Mouse (Mus musculus): ENCODE results near the gene Kif5c.

Kif5c gene

DNA sequence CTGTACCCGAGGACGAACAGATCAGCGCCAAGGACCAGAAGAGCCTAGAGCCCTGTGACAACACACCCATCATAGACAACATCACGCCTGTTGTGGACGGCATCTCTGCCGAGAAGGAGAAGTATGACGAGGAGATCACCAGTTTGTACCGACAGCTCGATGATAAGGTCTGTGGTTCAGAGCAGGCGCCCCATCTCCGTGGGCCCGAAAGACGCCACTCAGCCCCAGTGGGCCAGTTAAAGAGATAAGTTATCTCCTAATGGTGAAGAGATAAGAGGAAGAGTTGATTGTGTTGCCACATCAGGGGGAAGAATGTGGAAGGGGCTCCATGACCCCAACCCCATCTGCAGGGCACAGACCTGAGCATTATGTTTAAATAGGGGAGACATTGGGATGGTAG is 103.9 kb downstream of the Kif5c start:
- DNase-seq: no peak

DNA sequence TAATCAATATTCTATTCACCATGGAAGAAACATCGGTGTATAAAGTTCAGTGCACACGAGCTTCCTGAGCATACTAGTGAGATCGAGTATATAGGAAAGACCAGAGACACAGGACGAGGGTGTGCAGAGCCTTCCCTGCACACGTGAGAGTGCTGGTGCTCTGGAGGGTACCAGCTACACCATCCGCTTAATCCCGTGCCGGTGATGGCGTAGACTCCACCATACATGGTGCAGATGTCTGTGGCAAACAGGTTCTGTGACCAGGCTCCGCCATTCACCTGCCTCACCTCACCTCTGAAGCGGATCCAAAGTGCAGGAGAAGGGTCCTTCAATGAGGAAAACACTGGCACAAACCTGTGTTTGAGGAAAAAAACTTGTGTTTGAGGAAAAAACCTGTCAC is 107.6 kb downstream of the Kif5c start:
- no peak for DNase-seq

DNA sequence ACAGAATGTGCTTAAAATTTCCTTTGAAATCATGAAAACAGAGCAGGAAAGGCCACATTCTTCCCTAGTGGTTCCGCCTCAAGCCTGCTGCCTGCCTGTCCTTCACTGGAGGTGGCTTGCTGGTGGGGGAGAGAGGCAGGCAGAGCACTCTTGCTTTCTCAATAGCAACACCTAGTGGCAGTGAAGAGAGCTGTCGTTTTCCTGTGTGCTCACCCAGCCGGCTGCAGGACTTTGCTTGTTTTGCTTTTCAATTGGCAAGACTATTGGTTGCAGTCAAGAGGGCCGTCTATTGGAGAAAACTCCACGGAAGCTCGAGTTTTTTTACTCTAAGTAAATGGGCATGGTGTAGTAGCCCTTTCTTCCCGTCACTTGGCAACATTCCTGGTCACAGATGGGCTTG is 108.1 kb downstream of the Kif5c start:
- peak; percentile 68 for DNase-seq

DNA sequence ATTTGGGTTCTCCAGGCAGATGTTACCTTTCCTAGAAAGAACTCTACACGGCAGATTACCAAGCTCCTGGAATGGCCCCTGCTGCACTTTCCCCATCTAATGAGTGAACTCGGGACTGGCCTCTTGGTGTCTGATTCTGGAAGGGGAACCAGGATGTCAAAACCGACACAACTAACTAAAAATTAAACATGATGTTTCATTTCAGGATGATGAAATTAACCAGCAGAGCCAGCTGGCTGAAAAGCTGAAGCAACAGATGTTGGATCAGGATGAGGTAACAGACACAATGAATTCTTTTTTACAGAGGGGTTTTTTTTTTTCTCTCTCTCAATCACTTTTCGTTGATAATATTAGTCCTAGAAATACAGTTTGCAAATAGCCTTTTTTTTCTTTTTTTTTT is 108.6 kb downstream of the Kif5c start:
- no peak for DNase-seq

DNA sequence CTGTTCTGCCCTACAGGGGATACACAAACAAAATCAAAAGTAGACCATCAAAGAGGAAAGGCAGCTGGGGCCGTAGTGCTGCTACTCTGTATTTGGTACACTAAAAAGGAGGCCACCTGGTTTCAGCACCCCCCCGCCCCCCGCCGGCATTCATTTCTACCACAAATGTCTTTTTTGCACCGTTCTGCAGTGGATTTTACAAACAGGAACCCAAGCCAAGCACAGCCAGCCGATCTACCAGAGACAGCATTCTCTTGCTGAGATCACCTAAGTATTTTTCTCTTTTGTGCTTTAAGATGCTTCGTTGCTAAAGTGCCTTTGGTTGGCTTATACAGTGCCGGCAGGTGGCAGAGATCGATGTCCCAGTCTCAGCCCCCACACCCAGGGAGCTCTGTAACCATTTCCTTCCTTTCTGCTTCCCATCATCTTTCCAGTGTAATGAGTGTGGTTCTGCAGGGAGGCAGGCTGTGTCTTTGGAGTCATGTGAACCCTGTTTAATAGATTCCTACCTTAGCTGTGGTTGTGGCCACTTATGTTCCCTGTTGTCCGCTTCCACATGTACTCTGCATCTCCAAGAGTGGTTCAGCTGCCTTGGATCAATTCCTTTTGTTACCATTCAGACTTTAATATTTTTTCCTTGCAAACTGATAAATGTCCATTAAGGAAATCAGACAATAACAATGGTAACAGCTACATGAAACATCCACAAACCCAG is 110.0 kb downstream of the Kif5c start:
- no peak for DNase-seq

DNA sequence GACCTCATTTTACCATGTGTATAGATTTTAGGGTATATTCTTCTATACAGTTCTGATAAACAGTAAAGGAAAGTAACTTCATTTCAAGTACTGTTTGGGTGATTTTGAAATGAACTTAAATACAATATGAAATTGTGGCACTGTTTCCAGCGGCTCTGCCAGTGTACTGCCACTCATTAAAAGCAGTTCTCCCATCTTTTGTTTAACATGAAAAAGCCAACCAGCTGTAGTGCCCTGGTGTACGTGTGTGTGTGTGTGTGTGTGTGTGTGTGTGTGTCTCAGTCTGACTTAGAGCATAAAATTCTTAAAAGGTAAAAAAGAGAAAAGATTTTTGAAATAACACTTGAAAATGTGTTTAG is 110.5 kb downstream of the Kif5c start:
- no peak for DNase-seq

DNA sequence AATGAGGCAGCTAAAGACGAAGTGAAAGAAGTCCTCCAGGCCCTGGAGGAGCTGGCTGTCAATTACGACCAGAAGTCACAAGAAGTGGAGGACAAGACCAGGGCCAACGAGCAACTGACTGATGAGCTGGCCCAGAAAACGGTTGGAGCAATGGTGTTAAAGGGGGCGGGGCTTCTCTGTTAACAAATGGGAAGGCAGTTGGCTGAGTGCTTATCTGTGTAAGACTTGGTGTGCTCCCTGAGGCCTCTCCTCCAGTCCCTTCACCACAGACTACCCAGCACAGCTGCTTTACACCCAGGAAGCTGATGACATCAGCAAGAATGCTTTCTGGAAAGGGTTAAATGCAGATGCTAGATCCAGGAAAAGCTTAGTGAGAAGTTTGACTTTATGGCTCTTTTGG is 111.1 kb downstream of the Kif5c start:
- DNase-seq: no peak

DNA sequence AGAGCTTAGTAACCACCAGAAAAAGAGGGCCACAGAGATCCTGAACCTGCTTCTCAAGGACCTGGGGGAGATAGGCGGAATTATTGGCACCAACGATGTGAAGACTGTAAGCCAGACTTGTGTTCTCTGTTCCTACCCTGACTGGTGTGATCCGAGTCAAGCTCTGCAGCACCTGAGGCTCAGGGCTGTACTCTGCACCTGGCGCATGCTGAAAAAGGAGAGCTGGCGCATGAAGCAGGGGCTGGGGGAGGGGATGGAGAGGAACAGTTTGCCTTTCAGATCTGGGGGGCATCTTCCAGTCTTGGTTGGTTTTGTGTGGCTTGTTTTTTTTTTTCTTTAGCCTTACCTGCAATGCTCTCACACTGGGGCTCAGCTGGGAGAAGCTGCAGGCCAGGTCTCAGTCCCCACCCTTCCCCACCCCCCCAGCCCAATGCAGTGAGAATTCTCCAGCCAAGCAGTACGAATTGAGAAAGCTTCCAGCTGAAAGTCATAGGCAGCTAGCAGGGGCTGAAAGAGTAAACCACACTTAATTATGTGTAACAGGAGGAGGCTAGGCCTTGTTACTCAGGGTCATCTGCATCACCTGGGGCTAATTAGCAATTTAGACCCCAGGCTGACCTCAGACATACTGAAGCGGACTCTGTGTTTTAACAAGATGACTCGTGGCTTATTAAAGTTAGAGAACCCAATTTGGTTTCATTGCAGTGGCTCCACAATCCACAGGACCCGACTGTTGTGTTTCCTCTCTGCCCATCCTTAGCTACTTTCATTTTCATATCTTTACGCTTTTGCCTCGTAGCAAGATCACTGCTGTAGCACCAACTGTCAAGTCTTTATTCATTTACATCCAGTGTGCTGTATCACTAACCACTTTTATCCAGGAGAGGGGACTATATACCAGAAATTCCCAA is 113.9 kb downstream of the Kif5c start:
- DNase-seq: no peak

DNA sequence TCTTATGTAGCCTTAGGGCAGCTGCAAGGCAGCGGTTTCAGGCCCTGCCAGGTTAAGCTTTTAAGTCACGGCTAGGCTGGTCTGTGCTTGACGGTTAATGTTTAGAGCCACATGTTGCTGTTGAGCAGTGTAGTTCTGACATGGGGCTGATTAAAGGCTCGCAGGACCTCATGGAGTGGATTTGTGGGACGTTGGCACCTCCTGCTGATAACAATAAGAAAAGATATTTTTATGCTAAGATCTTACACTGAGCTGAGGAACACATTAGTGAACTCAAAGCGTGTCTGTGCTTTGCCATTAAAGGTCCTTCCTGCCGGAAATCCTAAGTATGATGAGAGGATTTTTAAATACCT is 114.5 kb downstream of the Kif5c start:
- no peak for DNase-seq

DNA sequence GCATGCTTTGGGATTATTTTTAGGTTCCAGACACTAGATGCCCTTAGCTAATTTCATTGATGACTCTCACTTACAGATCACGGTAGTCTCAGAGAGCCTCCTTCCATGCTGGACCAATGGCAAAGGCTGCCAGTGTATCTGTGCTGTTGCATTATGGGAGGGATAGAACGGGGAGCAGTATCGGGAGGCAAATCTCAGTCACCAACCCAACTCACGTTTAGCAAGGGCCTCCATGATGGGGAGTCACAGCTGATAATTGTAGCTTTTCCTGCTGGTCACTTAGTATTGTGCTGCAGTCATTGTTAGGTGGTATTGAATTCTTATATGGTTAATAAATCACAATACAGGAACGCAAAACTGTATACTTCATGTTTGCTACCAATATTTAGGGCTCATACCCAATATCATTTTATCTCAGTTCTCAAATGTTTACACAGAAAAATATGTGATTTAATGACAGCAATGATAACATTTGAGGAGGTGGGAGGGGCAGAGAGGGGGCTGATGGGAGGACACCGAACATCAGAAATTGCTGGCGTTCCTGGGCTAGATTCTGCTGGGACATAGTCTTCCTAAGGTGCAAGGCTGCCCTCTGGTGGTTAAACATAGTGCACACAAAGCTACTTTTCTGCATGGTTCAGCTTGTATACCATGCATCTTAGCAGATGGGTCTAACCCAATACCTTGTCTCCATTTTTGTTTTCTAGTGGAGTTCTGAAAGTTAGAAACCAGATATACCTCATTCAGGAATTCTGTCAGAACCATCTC is 115.1 kb downstream of the Kif5c start:
- peak; percentile 54 for DNase-seq

DNA sequence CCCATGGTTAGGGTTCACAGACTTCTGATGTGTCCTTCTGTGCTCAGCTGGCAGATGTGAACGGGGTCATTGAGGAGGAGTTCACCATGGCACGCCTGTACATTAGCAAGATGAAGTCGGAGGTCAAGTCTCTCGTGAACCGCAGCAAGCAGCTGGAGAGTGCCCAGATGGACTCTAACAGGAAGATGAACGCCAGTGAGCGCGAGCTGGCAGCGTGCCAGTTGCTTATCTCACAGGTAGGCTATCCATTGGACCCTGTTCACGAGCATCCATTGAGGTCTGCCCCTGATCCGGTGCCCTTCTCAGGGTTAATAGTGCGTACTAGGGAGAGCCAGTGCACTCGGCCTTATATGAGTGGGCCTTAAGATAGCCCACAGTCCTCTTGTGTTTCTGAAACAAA is 116.3 kb downstream of the Kif5c start:
- DNase-seq: no peak

DNA sequence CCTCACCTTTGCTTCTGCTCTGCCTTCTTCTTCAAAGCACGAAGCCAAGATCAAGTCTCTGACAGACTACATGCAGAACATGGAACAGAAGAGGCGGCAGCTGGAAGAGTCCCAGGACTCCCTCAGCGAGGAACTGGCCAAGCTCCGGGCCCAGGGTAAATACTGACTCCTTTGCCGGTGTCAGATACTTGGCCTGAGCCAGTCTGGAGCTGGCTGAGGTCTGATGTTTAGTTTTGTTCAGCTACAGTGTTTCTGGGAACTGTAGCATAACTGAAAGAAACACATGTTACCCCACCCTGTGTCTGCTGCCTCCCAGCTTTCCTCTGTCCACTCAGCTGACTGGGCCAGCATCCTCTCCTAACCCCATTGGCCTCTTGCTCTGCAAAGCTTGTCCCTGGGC is 119.9 kb downstream of the Kif5c start:
- DNase-seq: no peak

DNA sequence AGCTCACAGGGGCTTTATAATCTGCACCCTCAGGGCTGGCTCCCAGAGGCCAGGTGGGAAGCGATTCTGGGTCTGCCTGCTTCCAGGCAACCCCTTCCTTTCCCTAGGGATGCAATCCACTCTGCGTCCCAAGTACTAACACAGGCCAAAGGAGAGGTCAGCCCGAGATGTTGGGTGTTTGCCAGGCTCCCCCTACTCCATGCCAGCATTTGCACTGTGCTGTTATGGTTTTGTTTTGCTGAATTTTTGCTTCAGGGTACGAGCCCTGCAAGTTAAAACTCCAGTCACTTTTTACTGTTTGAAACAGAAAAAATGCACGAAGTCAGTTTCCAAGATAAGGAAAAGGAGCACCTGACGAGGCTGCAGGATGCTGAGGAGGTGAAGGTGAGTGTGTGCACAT is 121.9 kb downstream of the Kif5c start:
- DNase-seq: no peak

DNA sequence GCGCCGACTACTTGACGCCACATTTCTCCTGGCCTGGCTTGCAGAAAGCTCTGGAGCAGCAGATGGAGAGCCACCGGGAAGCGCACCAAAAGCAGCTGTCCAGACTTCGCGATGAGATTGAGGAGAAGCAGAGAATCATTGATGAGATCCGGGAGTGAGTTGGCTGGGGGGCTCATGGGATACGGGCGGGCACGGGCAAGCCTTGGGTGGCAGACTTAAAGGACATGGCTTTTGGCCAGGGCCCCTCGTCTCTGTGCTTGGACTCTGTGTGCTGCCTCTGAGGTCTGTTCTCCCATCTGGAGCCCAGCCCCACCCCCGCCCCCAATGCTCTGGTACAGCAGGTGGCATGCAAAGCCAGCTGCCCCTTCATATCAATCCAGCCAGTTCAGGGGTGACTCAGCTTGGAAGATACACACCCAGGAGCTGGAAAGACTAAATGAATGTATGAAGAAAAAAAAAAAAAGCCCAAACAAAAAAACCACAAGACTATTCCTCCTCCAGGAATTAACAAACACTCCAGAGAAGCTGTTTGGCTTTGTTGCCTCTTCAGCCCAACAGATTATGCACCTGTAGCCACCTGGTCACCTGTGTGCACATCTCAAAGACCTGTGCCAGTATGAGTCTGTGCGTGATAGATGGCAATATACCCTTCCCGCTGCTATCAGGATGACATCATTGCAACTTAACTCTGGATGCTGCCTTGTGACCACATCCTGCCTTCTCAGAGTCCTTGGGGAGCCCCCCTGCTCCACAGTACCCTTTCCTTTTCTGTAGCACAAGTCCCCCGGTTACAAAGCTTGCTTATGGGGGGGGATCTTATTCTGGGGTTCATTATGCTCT is 123.0 kb downstream of the Kif5c start:
- DNase-seq: peak; percentile 73

DNA sequence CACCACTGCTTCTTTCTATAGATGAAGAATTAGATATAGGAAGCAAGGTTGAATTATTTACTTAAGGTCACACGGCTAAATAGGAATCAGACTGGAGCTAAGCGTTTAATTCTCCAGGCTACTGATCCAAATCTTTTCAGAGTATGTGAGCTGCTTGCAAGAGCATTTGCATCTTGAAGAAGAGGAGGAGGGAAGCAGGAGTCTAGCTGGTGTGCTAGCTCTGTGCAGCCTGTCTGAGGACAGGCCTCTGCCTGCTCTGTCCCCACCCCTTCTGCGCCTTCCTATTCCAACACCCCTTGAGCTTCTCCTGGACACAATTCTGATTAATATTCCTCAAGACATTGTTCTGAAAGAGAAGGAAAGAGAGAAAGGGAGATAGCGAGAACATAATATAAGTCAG is 123.8 kb downstream of the Kif5c start:
- no peak for DNase-seq

DNA sequence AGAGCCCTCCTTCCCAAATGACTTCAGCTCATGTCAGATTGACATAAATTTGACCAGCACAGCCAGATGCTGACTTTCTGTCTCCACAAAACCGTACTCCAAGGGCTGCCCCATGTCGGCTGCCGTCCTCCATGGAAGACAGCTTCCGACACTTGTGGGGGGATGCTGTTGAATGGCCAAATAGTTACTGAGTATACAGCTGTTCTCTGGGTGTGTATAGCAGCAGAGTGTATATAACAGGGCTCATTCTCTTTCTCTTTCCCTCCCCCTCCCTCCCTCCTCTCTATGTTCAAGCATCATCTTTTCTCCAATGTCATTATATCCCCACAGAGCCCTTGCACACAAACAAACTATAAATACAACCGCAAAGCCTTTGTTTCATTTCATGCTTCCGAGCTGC is 124.7 kb downstream of the Kif5c start:
- DNase-seq: no peak

DNA sequence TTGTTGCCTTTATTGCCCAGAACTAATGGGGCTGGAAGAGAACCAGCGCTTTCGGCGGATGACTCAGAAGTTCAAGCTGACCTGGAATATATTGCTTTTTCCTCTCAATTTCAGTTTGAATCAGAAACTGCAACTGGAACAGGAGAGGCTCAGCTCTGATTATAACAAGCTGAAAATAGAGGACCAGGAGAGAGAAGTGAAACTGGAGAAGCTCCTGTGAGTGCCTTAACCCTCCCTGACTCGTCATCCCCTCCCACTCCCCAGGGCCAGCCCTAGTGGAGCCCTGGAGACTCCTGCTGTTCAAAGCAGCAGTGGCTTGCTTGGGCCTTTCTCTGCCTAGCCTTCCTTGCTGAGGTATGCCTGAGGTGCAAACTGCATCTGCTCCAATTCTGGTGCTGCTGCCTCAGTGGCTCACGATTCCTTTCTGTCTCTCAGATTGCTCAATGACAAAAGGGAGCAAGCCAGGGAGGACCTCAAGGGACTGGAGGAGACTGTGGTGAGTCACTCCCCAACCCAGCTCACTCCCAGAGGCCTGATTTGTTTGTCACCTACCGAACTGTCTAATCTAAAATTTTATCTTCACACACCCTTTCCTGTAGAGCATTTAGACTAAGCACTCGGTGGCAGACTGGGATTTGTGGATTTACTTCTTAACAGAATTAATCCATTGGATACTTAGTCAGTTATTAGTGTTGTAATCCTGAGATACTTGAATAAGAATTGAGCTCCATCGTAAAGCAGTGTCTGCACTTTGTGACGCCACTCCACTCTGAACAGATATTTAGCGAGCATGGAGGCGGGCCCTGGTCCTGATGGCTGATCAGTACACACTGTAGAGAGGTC is 125.4 kb downstream of the Kif5c start:
- DNase-seq: no peak

DNA sequence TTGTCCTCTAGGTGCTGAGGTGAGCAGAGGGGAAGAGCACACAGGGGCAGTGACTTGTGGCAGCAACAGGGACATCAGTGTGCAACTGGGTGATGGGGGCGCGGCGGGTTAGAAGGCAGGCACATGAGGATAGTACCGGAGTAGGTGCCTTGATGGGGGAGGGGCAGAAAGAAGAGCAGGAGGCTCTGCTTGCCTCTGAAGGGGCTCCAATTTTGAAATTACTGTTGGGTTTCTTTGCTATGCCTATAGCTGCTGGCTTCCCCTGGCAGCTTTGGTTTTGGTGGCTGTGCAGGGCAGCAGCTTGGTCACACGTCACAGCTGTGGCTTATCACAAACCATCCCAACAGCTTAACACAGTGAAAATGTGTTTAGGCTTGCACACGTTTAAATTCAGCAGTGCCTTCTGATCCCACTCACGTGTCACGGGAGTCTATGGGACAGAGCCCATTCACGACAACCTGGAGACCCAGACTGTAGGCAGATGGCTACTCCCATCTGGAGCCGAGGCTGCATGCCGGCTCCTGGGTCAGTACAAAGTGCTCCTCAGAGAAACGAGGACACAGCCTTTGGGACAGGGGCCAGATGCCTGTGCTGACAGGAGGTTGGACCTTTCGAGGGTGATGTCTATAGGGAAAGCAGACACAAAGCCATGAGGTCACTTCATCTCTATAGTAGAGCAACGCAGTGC is 126.1 kb downstream of the Kif5c start:
- DNase-seq: no peak

DNA sequence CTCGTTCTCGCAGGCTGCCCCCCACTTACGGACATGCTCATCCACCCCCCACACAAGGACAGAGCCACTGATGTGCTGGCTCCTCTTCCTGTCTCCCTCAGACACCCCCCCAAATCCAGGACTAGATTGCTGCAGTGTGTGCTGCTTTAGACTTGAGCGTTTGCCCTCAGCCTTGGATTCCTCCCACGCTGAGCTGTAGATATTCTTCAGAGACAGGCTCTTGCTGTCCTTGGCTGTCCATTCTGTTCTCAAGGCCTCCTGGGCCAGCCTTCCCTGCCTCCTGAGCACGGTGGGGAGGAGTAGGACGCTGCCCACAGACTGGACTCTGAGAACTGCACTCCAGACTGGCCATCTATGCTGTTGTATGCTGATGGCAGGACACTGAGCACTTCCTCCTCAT is 127.8 kb downstream of the Kif5c start:
- no peak for DNase-seq

DNA sequence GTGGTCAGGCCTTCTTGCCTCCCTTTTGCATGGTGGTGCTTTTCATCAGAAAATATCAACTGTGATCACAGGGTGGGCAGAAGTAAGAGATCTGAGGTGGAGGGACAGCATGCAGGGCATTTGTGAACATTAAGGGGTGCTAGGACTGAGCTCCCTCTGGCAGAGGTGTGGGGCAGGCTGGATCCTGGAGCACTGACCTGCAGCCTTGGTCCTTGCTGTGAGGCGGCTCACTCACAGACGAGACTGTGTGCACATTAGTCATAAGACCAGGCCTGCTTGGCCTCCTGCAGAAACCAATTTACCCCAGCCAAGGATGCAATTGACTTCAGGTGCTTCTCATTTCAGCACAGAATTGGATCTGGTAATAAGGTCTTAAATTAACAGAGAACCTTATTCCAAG is 128.6 kb downstream of the Kif5c start:
- DNase-seq: no peak

DNA sequence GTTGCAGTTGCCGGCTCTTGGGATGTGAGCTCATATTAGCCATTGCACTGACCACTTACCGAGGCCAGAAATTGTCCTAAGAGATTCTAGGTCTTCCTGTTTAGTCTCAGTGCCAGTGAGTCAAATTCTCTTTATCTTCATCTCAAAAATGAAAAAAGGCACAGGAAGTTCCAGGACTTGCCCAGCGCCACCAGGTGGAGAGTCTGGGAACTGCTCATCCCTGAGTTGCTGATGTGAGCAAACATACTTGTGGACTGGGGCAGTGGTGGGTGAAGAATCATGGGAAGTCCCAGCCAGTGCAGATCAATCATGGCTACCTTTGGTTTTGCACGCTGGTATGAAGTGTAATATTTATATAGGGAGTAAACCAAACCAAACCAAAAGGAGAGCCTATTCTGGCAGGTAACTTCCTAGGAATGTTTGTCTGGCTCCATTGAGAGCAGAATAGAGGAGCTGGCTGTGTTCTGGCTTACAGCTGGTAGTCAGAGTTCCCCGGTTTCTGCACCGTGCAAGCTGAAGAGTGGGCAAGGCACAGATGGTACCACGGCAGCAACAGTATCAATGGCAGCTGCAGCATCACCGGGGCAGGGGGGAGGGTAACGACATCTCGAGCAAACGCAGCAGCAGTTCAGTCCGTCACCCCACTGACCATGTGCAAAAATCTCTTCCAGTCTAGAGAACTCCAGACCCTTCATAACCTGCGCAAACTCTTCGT is 129.7 kb downstream of the Kif5c start:
- no peak for DNase-seq
